In genomic region chr3:131802841-131803240, GRCm38 (mm10) we compare ENCODE assay signal across 12 mouse cellular contexts.
A peak's percentile ranks its signal among the peaks of the same experiment; 100 is the strongest.
DNase-seq lines count a peak whose midpoint lies in the region; ATAC-seq lines count a peak whose summit lies in the region.
"Had no signal": no experiment of that assay in that cellular context is flagged by ENCODE, and none has a peak within 500 bp of the region (broad histone marks: within the 10 kb centered on the region; RNA-seq: fewer than 3 reads in every experiment).

No protein-coding gene starts in this region.

- intact Hi-C loops in left cerebral cortex, postnatal 25 days (cut with DNase I), result loop anchor here (10.0 kb wide), 1 partner anchor 208 kb away; no protein-coding TSS in a partner anchor

- ATAC-seq in monocyte, adult 5-6 weeks (replicated peaks; ENCODE audit: insufficient number of reproducible peaks, low FRiP score, low TSS enrichment, poor library complexity, severe bottlenecking), result no peak
- ATAC-seq: forebrain, embryonic 14.5 days; midbrain, embryonic 16.5 days had no signal

- peak; percentile 47 for DNase-seq in urinary bladder, postnatal 14 days (ENCODE audit: low spot score)
- no peak for DNase-seq in urinary bladder, postnatal 10 days (ENCODE audit: low spot score)
- peak; percentile 58 for DNase-seq in adrenal gland, postnatal 14 days
- DNase-seq in kidney, postnatal 14 days, result peak; percentile 42
- DNase-seq in left cerebral cortex, postnatal 25 days (ENCODE audit: low spot score in 2 of 2), result no peak
- DNase-seq in spleen, adult 18-20 months, result no peak
- DNase-seq: cerebellum, postnatal 10 days; gastrocnemius, adult 2 months; right cerebral cortex, postnatal 14 days had no signal

Comparison
In these comparisons a context has a peak if more than half of its experiments do, and no peak if none do; other contexts are left out.
1. DNase-seq: peak in urinary bladder, postnatal 14 days (single experiment), adrenal gland, postnatal 14 days (single experiment) and kidney, postnatal 14 days (single experiment); none in urinary bladder, postnatal 10 days (single experiment), left cerebral cortex, postnatal 25 days (0 of 2) and spleen, adult 18-20 months (0 of 2).